Mouse (Mus musculus) heart, adult 18-20 months (tissue): Measurements from ENCODE around the gene Lef1. TPM values are rescaled to one million over a fixed set of nuclear protein-coding genes. Genes with fewer than 3 reads are reported as not detected.

Experiments used
- DNase-seq, 2 experiments: peaks; one replicate each; pipeline ENCODE4 v3.0.0; 2021 to 2022; ENCODE audit warnings: mixed read lengths in 1 of 2
- long read RNA-seq, 2 experiments: library from polyadenylated mRNA; stranded (forward); transcript quantifications; one replicate each; pipeline ENCODE4 v2.0.0; 2021
- total RNA-seq, 2 experiments: library from RNA; stranded (reverse); gene quantifications; 2 replicates each; pipeline ENCODE4 v1.2.3; 2021

Gene Lef1
- 1 to 10 TPM in 1 of 2 experiments, under 1 TPM in 1; 0.25 to 2.5 TPM for total RNA-seq
- long read RNA-seq, experiment 1, result 0 reads
- long read RNA-seq, experiment 2, partial matches to known transcripts, result 0 of 1 reads
- long read RNA-seq, experiment 2, other reads (novel, unspliced or antisense), result 1 of 1 reads

- DNase-seq, result peak in 1 of 2 experiments; percentile 35
Observed at GRCm38 (mm10) chr3:131110191-131111150, at the start of gene Lef1. TSS of gene Lef1 (plus strand) at chr3:131110471.

GRCm38 (mm10) chr3:131065001-131065400 lies 45.3 kb upstream of the Lef1 start:
- DNase-seq, result no peak

- DNase-seq, result no peak
Observed at GRCm38 (mm10) chr3:131066171-131066570, 44.1 kb upstream of the Lef1 start.

- DNase-seq, result no peak
Observed at GRCm38 (mm10) chr3:131068000-131068399, 42.3 kb upstream of the Lef1 start.

GRCm38 (mm10) chr3:131070210-131070609 lies 40.1 kb upstream of the Lef1 start:
- DNase-seq, result no peak

GRCm38 (mm10) chr3:131072661-131073060 lies 37.6 kb upstream of the Lef1 start:
- DNase-seq, result no peak

GRCm38 (mm10) chr3:131073946-131074345 lies 36.3 kb upstream of the Lef1 start:
- DNase-seq, result no peak

GRCm38 (mm10) chr3:131078041-131078621 lies 32.1 kb upstream of the Lef1 start:
- no peak for DNase-seq

- DNase-seq, result no peak
Observed at GRCm38 (mm10) chr3:131078719-131079118, 31.6 kb upstream of the Lef1 start.

- DNase-seq, result no peak
Observed at GRCm38 (mm10) chr3:131083722-131084121, 26.5 kb upstream of the Lef1 start.

GRCm38 (mm10) chr3:131084718-131085561 lies 25.3 kb upstream of the Lef1 start:
- DNase-seq, result peak in 1 of 2 experiments; percentile 5

GRCm38 (mm10) chr3:131085978-131086377 lies 24.3 kb upstream of the Lef1 start:
- DNase-seq, result no peak

GRCm38 (mm10) chr3:131089721-131090120 lies 20.6 kb upstream of the Lef1 start:
- no peak for DNase-seq

- DNase-seq, result no peak
Observed at GRCm38 (mm10) chr3:131092113-131092512, 18.2 kb upstream of the Lef1 start.

- DNase-seq, result no peak
Observed at GRCm38 (mm10) chr3:131093736-131094135, 16.5 kb upstream of the Lef1 start.

GRCm38 (mm10) chr3:131096105-131096504 lies 14.2 kb upstream of the Lef1 start:
- no peak for DNase-seq

GRCm38 (mm10) chr3:131102191-131102774 lies 8.0 kb upstream of the Lef1 start:
- DNase-seq, result no peak

GRCm38 (mm10) chr3:131105362-131105761 lies 4.9 kb upstream of the Lef1 start:
- no peak for DNase-seq

GRCm38 (mm10) chr3:131105940-131106401 lies 4.3 kb upstream of the Lef1 start:
- peak in 1 of 2 experiments; percentile 14 for DNase-seq

- peak in 1 of 2 experiments; percentile 10 for DNase-seq
Observed at GRCm38 (mm10) chr3:131106451-131107291, 3.6 kb upstream of the Lef1 start.
